Mouse (Mus musculus): ENCODE measurements around the gene Dpyd.

Dpyd gene

GRCm38 (mm10) chr3:119095223-119095886 lies 533.4 kb downstream of the Dpyd start:
- peak in 1 of 2 experiments; percentile 9 for DNase-seq (ENCODE audit: low spot score in 2 of 2)

DNA sequence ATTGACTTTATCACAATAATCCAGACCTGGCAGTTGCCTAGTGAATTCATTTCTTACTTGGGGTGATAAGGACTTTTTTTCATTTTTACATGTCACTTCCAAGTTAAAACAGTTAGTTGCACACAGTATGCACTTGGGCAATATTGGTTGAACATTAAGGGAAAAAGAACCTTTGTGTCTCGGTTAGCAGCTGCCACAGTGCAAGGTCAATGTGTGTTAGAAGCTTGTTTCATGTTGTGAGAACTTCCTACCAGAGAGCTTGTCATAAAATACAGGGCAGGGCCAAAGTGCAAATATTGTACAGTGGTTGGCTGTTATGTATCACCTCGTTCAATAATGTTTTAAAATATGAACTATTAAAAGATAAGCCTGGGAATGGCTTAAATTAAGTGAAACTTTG lies 564.1 kb downstream of the Dpyd start:
- no peak for DNase-seq (ENCODE audit: low spot score in 2 of 2)

GRCm38 (mm10) chr3:119128076-119128475 lies 566.1 kb downstream of the Dpyd start:
- DNase-seq (ENCODE audit: low spot score in 2 of 2) = no peak

GRCm38 (mm10) chr3:119143034-119143433 lies 581.1 kb downstream of the Dpyd start:
- DNase-seq (ENCODE audit: low spot score in 2 of 2) = no peak

DNA sequence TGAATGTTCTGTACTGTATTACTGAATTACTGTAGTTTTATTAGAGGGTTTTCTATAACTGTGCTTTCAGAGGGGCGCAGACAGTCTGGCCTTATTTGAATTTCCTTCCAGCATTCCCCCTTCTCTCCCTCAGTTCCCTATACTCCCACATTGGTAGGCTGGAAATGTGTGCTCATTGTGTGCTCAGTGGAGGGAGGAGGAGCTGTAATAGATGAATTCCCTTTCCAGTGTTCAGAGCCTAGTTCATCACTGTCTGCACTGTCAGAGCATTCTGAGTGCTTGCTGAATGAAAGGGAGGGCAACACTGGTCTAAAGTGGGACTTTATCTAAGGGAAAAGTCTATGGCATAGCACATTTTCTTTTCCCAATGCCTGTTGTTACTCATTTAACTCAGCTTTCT lies 582.9 kb downstream of the Dpyd start:
- no peak for DNase-seq (ENCODE audit: low spot score in 2 of 2)

DNA sequence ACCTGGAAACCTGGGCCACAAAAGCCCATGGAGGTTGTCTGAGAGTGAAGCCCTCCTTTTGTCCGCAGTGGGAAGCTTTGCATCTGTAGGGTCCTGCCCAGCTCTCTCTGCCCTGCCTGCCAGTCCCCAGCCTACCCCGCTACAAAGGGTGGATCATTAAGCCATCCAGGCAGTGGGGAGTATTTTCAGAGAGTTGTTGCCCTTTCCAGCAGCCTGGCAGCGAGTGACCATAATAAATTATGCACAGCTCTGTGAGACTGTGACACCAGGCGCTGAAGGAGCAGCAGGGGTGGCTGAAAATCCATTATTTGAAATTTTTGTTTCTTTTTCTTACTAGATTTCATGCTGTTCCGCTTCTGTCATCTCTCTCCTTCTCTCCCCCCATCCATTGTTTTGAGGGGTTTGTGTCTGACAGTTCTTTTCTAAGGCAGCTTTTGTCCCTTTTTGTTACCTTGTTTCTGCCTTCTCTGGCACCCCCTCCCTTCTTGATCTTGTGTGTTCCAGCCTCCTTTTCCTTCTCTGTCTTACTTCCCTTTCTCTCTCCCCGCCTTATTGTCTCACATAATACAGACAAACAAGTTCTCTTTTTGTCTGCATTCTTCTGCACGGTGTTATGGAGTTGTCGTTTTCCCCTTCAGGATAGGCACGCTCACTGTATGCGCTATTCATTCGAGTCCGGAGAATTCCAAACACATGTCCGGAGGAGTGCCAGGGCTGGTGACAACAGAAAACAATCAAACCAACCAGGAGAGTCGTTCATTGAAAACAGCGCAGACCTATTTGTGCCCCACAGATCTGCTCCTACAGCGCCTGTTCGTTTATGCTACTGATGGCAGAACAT lies 592.9 kb downstream of the Dpyd start:
- peak in 1 of 2 experiments; percentile 6 for DNase-seq (ENCODE audit: low spot score in 2 of 2)

DNA sequence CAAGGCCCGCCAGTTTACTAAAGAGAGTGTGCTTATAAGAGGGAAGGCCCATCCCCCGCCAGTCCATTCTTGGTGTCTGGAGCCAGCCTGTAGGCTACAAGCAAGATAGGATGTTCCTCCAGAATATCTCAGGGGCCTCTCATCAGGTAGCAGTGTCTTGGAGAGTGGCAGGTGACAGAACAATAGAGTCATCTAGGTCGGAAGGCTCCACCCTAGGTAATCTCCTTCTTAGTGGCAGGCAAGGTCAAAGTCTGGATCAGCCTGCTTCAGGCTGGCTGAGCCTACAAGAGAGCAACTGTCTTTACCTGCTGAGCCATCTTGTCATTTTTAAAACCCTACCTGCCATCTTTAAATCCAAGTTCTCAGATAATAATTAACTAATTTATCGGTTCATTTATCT lies 596.7 kb downstream of the Dpyd start:
- no peak for DNase-seq (ENCODE audit: low spot score in 2 of 2)

DNA sequence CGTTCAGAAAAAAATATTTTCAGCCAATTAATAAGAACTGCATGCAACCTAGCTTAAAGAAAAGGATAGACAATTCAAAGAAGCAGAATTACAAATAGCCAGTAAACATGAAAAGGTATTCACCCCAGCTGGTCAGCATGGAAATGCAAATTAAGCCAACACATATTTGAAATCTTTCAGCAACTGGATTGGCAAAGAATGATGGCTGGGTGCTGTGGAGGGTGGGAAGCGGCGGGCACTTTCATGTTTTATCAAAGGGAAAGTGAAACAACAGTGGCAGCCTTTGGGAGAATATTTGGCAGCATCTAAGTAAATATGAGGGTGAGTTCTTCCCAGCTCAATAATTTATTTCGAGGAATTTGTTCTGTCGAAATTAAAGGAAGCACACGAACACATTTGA lies 603.8 kb downstream of the Dpyd start:
- DNase-seq (ENCODE audit: low spot score in 2 of 2) = no peak

- DNase-seq (ENCODE audit: low spot score in 2 of 2) = no peak
These were observed 606.2 kb downstream of the Dpyd start for GRCm38 (mm10) chr3:119168166-119168565.

GRCm38 (mm10) chr3:119168661-119169060 lies 606.7 kb downstream of the Dpyd start:
- no peak for DNase-seq (ENCODE audit: low spot score in 2 of 2)

GRCm38 (mm10) chr3:119183261-119183660 lies 621.3 kb downstream of the Dpyd start:
- no peak for DNase-seq (ENCODE audit: low spot score in 2 of 2)

GRCm38 (mm10) chr3:119194071-119194470 lies 632.1 kb downstream of the Dpyd start:
- DNase-seq (ENCODE audit: low spot score in 2 of 2) = no peak

- DNase-seq (ENCODE audit: low spot score in 2 of 2) = no peak
These were observed 633.7 kb downstream of the Dpyd start for GRCm38 (mm10) chr3:119195613-119196012.

DNA sequence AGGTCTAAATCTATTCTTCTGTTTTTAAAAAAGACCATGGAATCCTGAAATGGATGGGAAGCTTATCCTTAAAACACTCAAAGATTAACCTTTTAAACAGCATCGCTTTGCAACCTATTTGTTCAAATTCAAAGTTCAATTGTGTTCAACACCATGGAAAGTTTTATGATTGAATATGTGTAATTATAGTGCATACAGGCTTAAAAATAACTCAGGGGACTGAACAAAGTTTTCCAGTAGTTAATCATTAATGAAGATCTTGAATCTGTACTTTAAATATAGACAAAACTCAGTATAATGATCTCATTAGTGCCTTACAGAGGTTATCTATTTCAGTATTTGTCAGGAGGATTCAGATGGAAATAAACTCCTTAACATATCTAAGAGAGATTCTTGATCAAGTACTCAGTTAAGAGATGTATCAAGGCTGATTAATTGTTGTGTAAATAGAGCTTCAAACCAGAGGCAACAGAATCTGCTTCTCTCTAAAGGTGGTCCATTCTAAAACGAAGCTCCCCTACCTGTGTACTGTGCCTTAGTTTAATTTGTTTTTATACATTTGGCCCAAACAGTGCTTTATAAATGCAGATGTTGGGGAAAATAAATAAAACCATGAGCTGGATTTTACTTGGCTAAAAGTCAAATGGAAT lies 659.0 kb downstream of the Dpyd start:
- no peak for DNase-seq (ENCODE audit: low spot score in 2 of 2)

DNA sequence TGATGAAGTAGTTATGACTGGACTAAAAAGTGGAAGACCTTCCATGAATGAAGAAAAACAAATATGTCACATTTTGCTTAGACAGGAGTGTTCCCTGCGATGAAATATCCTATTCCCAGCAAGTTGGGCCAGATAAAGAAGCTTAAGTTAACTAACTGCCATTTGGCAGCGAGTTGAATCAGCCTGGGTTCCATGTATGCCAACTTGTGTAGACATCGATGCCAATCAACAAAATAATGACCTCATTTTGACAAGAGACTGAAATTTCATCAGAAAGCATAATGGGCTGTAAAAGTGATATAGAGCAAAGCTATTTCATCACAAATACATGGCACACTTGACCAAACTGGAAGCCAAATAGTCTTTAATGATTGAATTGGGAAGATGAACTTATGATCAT lies 681.3 kb downstream of the Dpyd start:
- DNase-seq (ENCODE audit: low spot score in 2 of 2) = no peak

- peak in 1 of 2 experiments; percentile 33 for DNase-seq (ENCODE audit: low spot score in 2 of 2)
These were observed 694.6 kb downstream of the Dpyd start for GRCm38 (mm10) chr3:119256516-119256915.

DNA sequence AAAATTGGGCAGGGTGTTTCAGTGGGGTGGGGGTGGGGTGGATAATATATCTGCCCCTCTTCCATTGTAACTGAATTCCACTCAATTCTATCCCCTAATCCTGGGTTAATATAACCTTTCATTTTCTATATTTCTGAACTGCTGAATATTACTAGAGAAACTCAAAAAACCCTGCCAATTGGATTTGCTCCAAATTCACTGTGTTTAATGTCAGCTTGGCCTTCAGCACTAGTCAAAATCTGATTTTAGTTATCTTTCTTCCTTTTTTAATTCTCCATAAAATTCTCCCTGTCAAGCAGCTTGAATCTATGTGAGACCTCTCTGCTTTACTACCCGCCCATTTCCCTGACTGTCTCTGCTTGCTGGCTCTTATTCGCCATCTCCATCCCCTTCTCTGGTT lies 713.3 kb downstream of the Dpyd start:
- no peak for DNase-seq (ENCODE audit: low spot score in 2 of 2)

GRCm38 (mm10) chr3:119280671-119281070 lies 718.7 kb downstream of the Dpyd start:
- DNase-seq (ENCODE audit: low spot score in 2 of 2) = no peak

GRCm38 (mm10) chr3:119314693-119315092 lies 752.8 kb downstream of the Dpyd start:
- DNase-seq (ENCODE audit: low spot score in 2 of 2) = no peak

- DNase-seq (ENCODE audit: low spot score in 2 of 2) = peak in 1 of 2 experiments; percentile 3
These were observed 767.1 kb downstream of the Dpyd start for GRCm38 (mm10) chr3:119329063-119329462.

GRCm38 (mm10) chr3:119333335-119334305 lies 771.7 kb downstream of the Dpyd start:
- peak; percentile 5 to 23 for DNase-seq (ENCODE audit: low spot score in 2 of 2)
